20 mouse cellular contexts compared by ENCODE assay signal in the genomic region with DNA sequence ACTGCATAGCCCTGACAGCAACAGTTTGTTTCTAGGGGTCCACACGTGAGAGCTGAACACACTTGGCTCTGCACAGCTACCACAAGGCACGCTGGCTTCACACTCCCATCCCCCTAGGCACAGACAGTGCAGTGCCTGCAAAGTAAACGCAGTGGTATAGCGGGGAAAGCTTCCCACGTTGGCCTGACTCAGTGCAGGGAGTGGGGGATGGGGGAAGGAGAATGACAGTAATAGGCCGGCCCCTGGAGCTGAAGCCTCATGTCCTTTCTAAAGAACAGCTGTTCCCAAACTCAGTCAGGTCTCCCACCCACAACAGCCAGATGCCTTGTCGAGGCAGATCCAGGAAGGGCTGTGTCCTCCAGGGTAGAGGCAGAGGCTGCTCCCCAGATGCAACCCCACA. TPM values are rescaled to one million over a fixed set of nuclear protein-coding genes. Genes with fewer than 3 reads are reported as not detected.
DNase-seq lines count a peak whose midpoint lies in the region; ATAC-seq and TF ChIP-seq lines count a peak whose summit lies in the region.
"Had no signal": no experiment of that assay in that cellular context is flagged by ENCODE, and none has a peak within 500 bp of the region (broad histone marks: within the 10 kb centered on the region; RNA-seq: fewer than 3 reads in every experiment).

No protein-coding gene starts in this region.

- no peaks in the 10 kb centered on the region for H3K27me3 ChIP-seq in limb, embryonic 14.5 days (ENCODE audit: control insufficient read depth, insufficient read depth, low read length)
- H3K27me3 ChIP-seq: heart, embryonic 13.5 days; hindbrain, embryonic 15.5 days had no signal

- H3K27ac ChIP-seq in limb, embryonic 14.5 days (replicated peaks; ENCODE audit: low read depth, low read length), result no peak overlapping the region
- no peak overlapping the region for H3K27ac ChIP-seq in gastrocnemius, adult 2 months
- H3K27ac ChIP-seq: heart, embryonic 13.5 days; hindbrain, embryonic 15.5 days; kidney, postnatal 0 days had no signal

- TF ChIP-seq CTCF in gastrocnemius, adult 2 months (IDR thresholded peaks at IDR 0.05), result no peak

- intact Hi-C loops in left cerebral cortex, postnatal 14 days (cut with DNase I), result loop anchor here (5.0 kb wide), 2 partner anchors 69 to 359 kb away; no protein-coding TSS in a partner anchor
- intact Hi-C loops in gastrocnemius, adult 2 months (cut with DNase I), result loop anchor here (5.0 to 10.0 kb wide), 2 partner anchors 64 to 506 kb away; no protein-coding TSS in a partner anchor

- H3K4me3 ChIP-seq in limb, embryonic 14.5 days (replicated peaks; ENCODE audit: low read length), result no peak overlapping the region
- H3K4me3 ChIP-seq in gastrocnemius, adult 2 months, result no peak overlapping the region
- H3K4me3 ChIP-seq: heart, embryonic 13.5 days; hindbrain, embryonic 15.5 days had no signal

- H3K4me2 ChIP-seq in limb, embryonic 14.5 days (replicated peaks; ENCODE audit: low read depth, low read length, severe bottlenecking), result no peak overlapping the region
- H3K4me2 ChIP-seq: heart, embryonic 13.5 days; hindbrain, embryonic 15.5 days; liver, embryonic 11.5 days had no signal

- H3K4me1 ChIP-seq in limb, embryonic 14.5 days (ENCODE audit: control insufficient read depth, insufficient read depth, low read length), result no peaks in the 10 kb centered on the region

- no peaks in the 10 kb centered on the region for H3K9me3 ChIP-seq in limb, embryonic 14.5 days (ENCODE audit: control insufficient read depth, low read length)
- H3K9me3 ChIP-seq: heart, embryonic 13.5 days; hindbrain, embryonic 15.5 days had no signal

- peak; percentile 59 for ATAC-seq in frontal cortex, adult (ENCODE audit: low TSS enrichment)
- ATAC-seq in limb, embryonic 14.5 days (ENCODE audit: low FRiP score, low read depth), result 0 out of 2 replicates have a peak, but pooled peaks have one; percentile 17

- H3K9ac ChIP-seq in limb, embryonic 14.5 days (ENCODE audit: low read depth, low read length, severe bottlenecking), result no peak overlapping the region
- H3K9ac ChIP-seq: heart, embryonic 13.5 days; hindbrain, embryonic 15.5 days had no signal

- WGBS in limb, embryonic 14.5 days, result 35% methylated on average over 7 of the region's 7 CpGs

- DNase-seq in frontal cortex, postnatal 10 days (ENCODE audit: low spot score in 2 of 2), result no peak
- peak; percentile 39 to 58 for DNase-seq in left cerebral cortex, postnatal 14 days (ENCODE audit: low spot score in 2 of 2)
- no peak for DNase-seq in left cerebral cortex, adult 11 months (ENCODE audit: low spot score)
- DNase-seq in right cerebral cortex, adult 18-20 months, result peak; percentile 76
- DNase-seq in right cerebral cortex, postnatal 10 days (ENCODE audit: low spot score in 2 of 2), result no peak
- DNase-seq in limb, embryonic 14.5 days (ENCODE audit: low spot score), result no peak
- DNase-seq in gastrocnemius, adult 2 months, result no peak
- DNase-seq: adrenal gland, postnatal 36 days; cerebellum, adult 11-12 months; gastrocnemius, postnatal 25 days; layer of hippocampus, adult 9-11 months; lung, postnatal 4 days had no signal

- no peak for TF ChIP-seq POLR2A in limb, embryonic 14.5 days (IDR thresholded peaks at IDR 0.05; ENCODE audit: borderline replicate concordance, extremely low read depth, insufficient read depth, insufficient read length)

- H3K36me3 ChIP-seq in limb, embryonic 14.5 days (ENCODE audit: control insufficient read depth, insufficient read depth, low read length), result peaks cover 38% of the 10 kb centered on the region

RNA-seq across cellular contexts. Expression of gene Il10, which starts 31.4 kb away (rescaled TPM):
- total RNA-seq in left cerebral cortex, postnatal 14 days (2021), result not detected
- 0.05 and 0.06 TPM in 2 replicates for polyA plus RNA-seq in limb, embryonic 14.5 days (2012; rRNA removed)
- polyA plus RNA-seq in limb, embryonic 14.5 days (2014; fragmentation: Nextera tagmentation; extraction: Ambion mirVana), result not detected in 2 replicates
- not detected for total RNA-seq in gastrocnemius, adult 2 months (2021)
- total RNA-seq: adrenal gland, postnatal 36 days; gastrocnemius, postnatal 25 days; MEL had no signal
- polyA plus RNA-seq: C2C12; cortical plate, adult 2 months; heart, embryonic 13.5 days; hindbrain, embryonic 15.5 days; liver, embryonic 11.5 days had no signal

RNA-seq across cellular contexts. Expression of gene Mapkapk2, which starts 46.6 kb away (rescaled TPM):
- total RNA-seq in left cerebral cortex, postnatal 14 days (2021), result 10 to 100 TPM; 25.1 to 26.0 TPM
- 60.9 and 70.0 TPM in 2 replicates for polyA plus RNA-seq in limb, embryonic 14.5 days (2012; rRNA removed)
- 49.9 and 51.6 TPM in 2 replicates for polyA plus RNA-seq in limb, embryonic 14.5 days (2014; fragmentation: Nextera tagmentation; extraction: Ambion mirVana)
- total RNA-seq in gastrocnemius, adult 2 months (2021), result 100 to 1,000 TPM; 203 to 251 TPM

Comparison
In these comparisons a context has a peak if more than half of its experiments do, and no peak if none do; other contexts are left out.
1. DNase-seq: peak in left cerebral cortex, postnatal 14 days (2 of 2) and right cerebral cortex, adult 18-20 months (single experiment); none in frontal cortex, postnatal 10 days (0 of 2), left cerebral cortex, adult 11 months (single experiment), right cerebral cortex, postnatal 10 days (0 of 2), limb, embryonic 14.5 days (single experiment) and gastrocnemius, adult 2 months (single experiment).
2. RNA of gene Mapkapk2, which starts 46.6 kb away (total RNA-seq): 203 to 251 TPM in gastrocnemius, adult 2 months; 25.1 to 26.0 TPM in left cerebral cortex, postnatal 14 days; every median in the first group is over 4 times any median in the second.